Mouse (Mus musculus) hindbrain, embryonic 11.5 days (tissue): ENCODE results near the gene Srrm3. TPM values are rescaled to one million over a fixed set of nuclear protein-coding genes. Genes with fewer than 3 reads are reported as not detected.

Experiments used
- ATAC-seq: fragments of 200-750 bp; cut with Nextera tagmentation; 2 replicates; pipeline ENCODE4 v1.8.0; 2017; ENCODE audit warnings: mild to moderate bottlenecking, moderate TSS enrichment, moderate library complexity; ENCODE audit not compliant: low FRiP score
- DNase-seq: peaks from one replicate; pipeline ENCODE4 v3.0.0-alpha.2; 2015; ENCODE audit warnings: low spot score
- H3K27ac ChIP-seq: fragments of 300-500 bp; sonication (generic); 2 replicates; pipeline ENCODE4 v1.5.1; 2014; ENCODE audit warnings: mild to moderate bottlenecking, low read depth, low read length
- H3K27me3 ChIP-seq: fragments of 300-500 bp; sonication (generic); 2 replicates; pipeline ENCODE4 v1.6.1; 2014; ENCODE audit warnings: mild to moderate bottlenecking, low read length, moderate library complexity, mixed read lengths; ENCODE audit not compliant: control insufficient read depth, insufficient read depth
- H3K36me3 ChIP-seq: fragments of 300-500 bp; sonication (generic); 2 replicates; pipeline ENCODE4 v1.6.1; 2014; ENCODE audit warnings: mild to moderate bottlenecking, low read length, moderate library complexity, mixed read lengths; ENCODE audit not compliant: control insufficient read depth, insufficient read depth
- H3K4me1 ChIP-seq: fragments of 300-500 bp; sonication (generic); replicated peaks from 2 replicates; pipeline ENCODE4 v1.6.1; 2014; ENCODE audit warnings: low read length, mixed read lengths; ENCODE audit not compliant: control insufficient read depth, insufficient read depth
- H3K4me2 ChIP-seq: fragments of 300-500 bp; sonication (generic); replicated peaks from 2 replicates; pipeline ENCODE4 v1.6.1; 2014; ENCODE audit warnings: mild to moderate bottlenecking, low read depth, low read length
- H3K4me3 ChIP-seq: fragments of 300-500 bp; sonication (generic); 2 replicates; pipeline ENCODE4 v1.5.1; 2014; ENCODE audit warnings: low read depth, low read length
- H3K9ac ChIP-seq: fragments of 300-500 bp; sonication (generic); 2 replicates; pipeline ENCODE4 v1.6.1; 2014; ENCODE audit warnings: low read depth, low read length
- H3K9me3 ChIP-seq: fragments of 300-500 bp; sonication (generic); 2 replicates; pipeline ENCODE4 v1.6.1; 2016; ENCODE audit warnings: low read length; ENCODE audit not compliant: control insufficient read depth
- WGBS: fragments of 180-500 bp; shearing (Covaris S2); extraction: QIAGEN DNeasy Blood & Tissue Kit; methylation state at CpG from one replicate; pipeline ENCODE4 v1.1.7; 2014; 5-methylcytosine and 5-hydroxymethylcytosine counted together
- polyA plus RNA-seq: library from polyadenylated mRNA; unstranded; fragments of >200 nt; fragmentation: Nextera tagmentation; extraction: Ambion mirVana; gene quantifications from 2 replicates; pipeline ENCODE4 v1.2.1, GENCODE M21; 2014

Gene Srrm3
- polyA plus RNA-seq, 1 experiment from 2014 or later, result 39.8 TPM

DNA sequence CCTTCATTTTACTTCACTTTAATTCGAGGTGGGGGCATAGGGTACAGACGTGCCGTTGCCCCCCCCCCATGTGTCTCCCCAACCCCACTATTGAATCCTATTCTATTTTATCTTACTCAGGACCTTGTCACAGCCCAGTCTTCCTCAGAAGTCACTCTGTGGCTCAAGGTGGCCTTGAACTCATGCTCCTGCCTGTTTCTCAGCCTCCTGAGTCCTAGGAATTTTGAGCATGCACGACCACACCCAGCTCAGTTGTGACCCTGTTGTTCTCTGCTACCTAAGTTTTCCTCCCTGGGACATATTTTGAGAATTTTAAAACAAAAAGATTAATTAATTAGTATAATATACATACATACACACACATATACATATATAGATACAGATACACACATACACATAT lies 3.0 kb upstream of the Srrm3 start:
- no peak overlapping the region for H3K4me2 ChIP-seq

DNA sequence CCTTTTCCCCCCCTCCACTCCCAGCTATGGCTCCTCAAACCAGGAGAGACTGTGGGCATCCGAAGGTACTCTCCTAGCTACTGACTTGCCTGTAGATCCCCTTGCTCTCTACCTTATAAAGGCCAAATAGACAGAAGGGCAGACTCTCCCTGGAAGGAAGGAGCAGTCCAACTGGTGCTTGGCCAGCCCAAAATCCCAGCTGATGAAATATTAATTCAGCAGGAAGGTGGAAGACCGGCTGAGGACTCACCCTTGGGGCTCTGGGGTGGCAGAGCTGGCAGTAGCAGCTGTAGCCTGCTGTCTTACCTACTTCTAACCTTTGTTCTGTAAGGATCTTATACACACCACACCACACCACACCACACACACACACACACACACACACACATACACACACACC lies 2.0 kb upstream of the Srrm3 start:
- ATAC-seq, result no peak
- no peaks in the 10 kb centered on the region for H3K27me3 ChIP-seq
- H3K9me3 ChIP-seq, result no peaks in the 10 kb centered on the region
- no peak overlapping the region for H3K4me2 ChIP-seq
- no peak overlapping the region for H3K27ac ChIP-seq
- 0 out of 2 replicates have a peak, but pooled peaks cover 4% of the 10 kb centered on the region for H3K4me1 ChIP-seq
- no peak overlapping the region for H3K4me3 ChIP-seq
- no peak for DNase-seq
- 69% methylated on average over 2 of the region's 2 CpGs for WGBS
- no peak overlapping the region for H3K9ac ChIP-seq
- H3K36me3 ChIP-seq, result no peaks in the 10 kb centered on the region

More for the DNA sequence above, 3.0 kb upstream of the Srrm3 start:
- 88% methylated on average over 4 of the region's 4 CpGs for WGBS
- Histone ChIP-seq H3K4me1 (0 out of 2 replicates have a peak, but pooled peaks cover 4% of the 10 kb centered on the region), H3K9me3 (no peaks in the 10 kb centered on the region), H3K27ac (no peak overlapping the region), H3K9ac (no peak overlapping the region), H3K4me3 (no peak overlapping the region), H3K27me3 (no peaks in the 10 kb centered on the region), H3K36me3 (no peaks in the 10 kb centered on the region)
- DNase-seq, result no peak
- ATAC-seq, result no peak

DNA sequence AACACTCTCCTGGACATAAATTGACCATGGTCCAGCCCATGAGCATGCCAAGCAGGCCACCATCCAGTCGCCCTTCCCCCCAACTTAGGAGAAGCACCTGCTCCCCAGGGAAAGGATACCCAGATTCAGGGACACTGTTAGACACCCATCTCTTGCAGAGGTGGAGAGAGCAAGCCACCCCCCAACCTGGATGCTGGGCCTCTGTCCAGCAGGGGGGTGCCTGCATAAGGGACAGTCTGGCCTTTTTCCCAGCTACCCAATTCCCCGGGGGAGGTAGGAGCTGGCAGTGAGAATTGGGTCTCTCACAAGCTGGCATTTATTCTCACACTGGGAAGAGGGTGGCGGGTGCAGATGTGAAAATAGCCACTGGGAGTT lies 560 bp downstream of the Srrm3 start:
- no peaks in the 10 kb centered on the region for H3K36me3 ChIP-seq
- peak overlapping the region; percentile 50 for H3K4me2 ChIP-seq
- ATAC-seq, result peak; percentile 57; the same call in 1 of the 2 replicates
- H3K4me3 ChIP-seq, result peak overlapping the region; percentile 45
- no peaks in the 10 kb centered on the region for H3K27me3 ChIP-seq
- no peak overlapping the region for H3K27ac ChIP-seq
- WGBS, result 48% methylated on average over 3 of the region's 3 CpGs
- no peak for DNase-seq
- no peaks in the 10 kb centered on the region for H3K9me3 ChIP-seq
- peak overlapping the region; percentile 65 for H3K9ac ChIP-seq
- no peaks in the 10 kb centered on the region for H3K4me1 ChIP-seq

GRCm38 (mm10) chr5:135812991-135813390 lies 6.3 kb downstream of the Srrm3 start:
- H3K27ac ChIP-seq, result no peak overlapping the region
- DNase-seq (no peak), ATAC-seq (no peak)
- 74% methylated on average over 5 of the region's 5 CpGs for WGBS
- no peak overlapping the region for H3K4me2 ChIP-seq
- no peaks in the 10 kb centered on the region for H3K36me3 ChIP-seq
- no peaks in the 10 kb centered on the region for H3K4me1 ChIP-seq
- H3K9ac ChIP-seq, result no peak overlapping the region
- H3K9me3 ChIP-seq, result no peaks in the 10 kb centered on the region
- no peaks in the 10 kb centered on the region for H3K27me3 ChIP-seq
- no peak overlapping the region for H3K4me3 ChIP-seq

DNA sequence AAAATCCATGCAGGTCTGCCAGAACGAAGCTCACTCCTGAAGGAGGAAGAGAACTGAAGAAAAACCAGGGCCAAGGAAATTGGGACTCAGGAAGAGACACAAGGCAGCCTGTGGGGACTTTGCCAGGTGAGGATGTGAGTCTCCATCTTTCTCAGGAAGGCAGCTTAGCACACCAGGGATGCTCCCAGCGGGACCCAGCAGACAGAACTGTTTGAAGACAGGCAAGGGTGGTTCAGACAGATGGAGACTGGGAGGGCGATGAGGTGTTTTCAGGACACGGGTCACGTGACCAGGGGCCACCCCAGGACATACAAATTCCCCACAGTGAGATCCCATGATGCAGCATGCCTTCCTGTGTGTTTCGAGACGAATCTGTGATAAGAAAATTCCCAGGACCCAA lies 11.8 kb downstream of the Srrm3 start:
- no peak for DNase-seq
- Histone ChIP-seq H3K4me2 (no peak overlapping the region), H3K9me3 (no peaks in the 10 kb centered on the region), H3K9ac (no peak overlapping the region), H3K36me3 (no peaks in the 10 kb centered on the region), H3K4me1 (no peaks in the 10 kb centered on the region; the same call in 1 of the 2 replicates), H3K27me3 (no peaks in the 10 kb centered on the region), H3K4me3 (no peak overlapping the region), H3K27ac (no peak overlapping the region)
- ATAC-seq, result no peak
- 50% methylated on average over 7 of the region's 7 CpGs for WGBS

DNA sequence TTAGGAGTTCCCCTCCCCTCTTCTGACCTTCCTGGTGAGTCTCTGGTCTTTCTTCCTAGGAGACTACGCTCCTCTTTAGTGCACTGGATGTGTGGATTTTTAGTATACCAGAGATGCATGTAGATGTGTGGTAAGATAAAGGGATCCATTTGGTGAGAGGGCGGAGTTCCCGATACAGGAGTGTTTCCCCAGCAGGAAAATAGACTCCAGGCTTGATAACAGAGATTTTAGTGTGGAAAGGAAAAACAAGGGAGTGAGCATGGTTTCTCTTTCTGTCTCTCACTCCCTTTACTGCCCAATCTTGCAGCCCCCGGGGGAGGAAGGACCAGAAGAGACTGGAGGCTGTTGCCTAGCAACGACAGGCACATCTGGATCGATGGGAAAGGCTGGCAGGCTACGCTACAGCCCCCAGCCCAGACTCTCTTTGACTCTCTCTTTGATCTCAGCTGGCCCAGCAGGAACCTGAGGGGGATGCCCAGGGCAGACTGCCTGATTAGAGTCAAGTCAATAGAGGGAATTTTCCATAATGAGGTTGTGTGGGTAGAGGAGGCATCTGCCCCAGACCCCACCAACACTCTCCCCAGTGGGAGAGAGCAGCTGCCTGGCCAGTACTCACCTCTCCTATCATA lies 15.7 kb downstream of the Srrm3 start:
- 13% methylated on average over 7 of the region's 7 CpGs for WGBS
- H3K9ac ChIP-seq, result no peak overlapping the region

GRCm38 (mm10) chr5:135824517-135824916 lies 17.8 kb downstream of the Srrm3 start:
- no peak for ATAC-seq
- H3K36me3 ChIP-seq, result no peaks in the 10 kb centered on the region
- no peak overlapping the region for H3K9ac ChIP-seq
- H3K9me3 ChIP-seq, result no peaks in the 10 kb centered on the region
- H3K27ac ChIP-seq, result no peak overlapping the region
- H3K4me2 ChIP-seq, result no peak overlapping the region
- 54% methylated on average over 3 of the region's 3 CpGs for WGBS
- DNase-seq, result no peak
- no peaks in the 10 kb centered on the region for H3K27me3 ChIP-seq
- no peak overlapping the region for H3K4me3 ChIP-seq
- H3K4me1 ChIP-seq, result no peaks in the 10 kb centered on the region; the same call in 1 of the 2 replicates

More for the DNA sequence above, 15.7 kb downstream of the Srrm3 start:
- Histone ChIP-seq H3K4me3 (no peak overlapping the region), H3K36me3 (no peaks in the 10 kb centered on the region), H3K4me2 (0 out of 2 replicates have a peak overlapping the region, but pooled peaks have one; percentile 14), H3K27me3 (no peaks in the 10 kb centered on the region), H3K9me3 (no peaks in the 10 kb centered on the region), H3K4me1 (no peaks in the 10 kb centered on the region; the same call in 1 of the 2 replicates), H3K27ac (peak overlapping the region; percentile 87)
- DNase-seq, result peak; percentile 62
- ATAC-seq, result peak; percentile 74

- H3K27me3 ChIP-seq, result no peaks in the 10 kb centered on the region
- no peaks in the 10 kb centered on the region for H3K36me3 ChIP-seq
- no peak overlapping the region for H3K4me2 ChIP-seq
- no peaks in the 10 kb centered on the region; the same call in 1 of the 2 replicates for H3K4me1 ChIP-seq
- ATAC-seq (no peak), DNase-seq (no peak)
- H3K9ac ChIP-seq, result no peak overlapping the region
- H3K27ac ChIP-seq, result peak overlapping the region; percentile 70
- H3K4me3 ChIP-seq, result no peak overlapping the region
- no peaks in the 10 kb centered on the region for H3K9me3 ChIP-seq
- WGBS, result 41% methylated on average over 6 of the region's 6 CpGs
Measured at GRCm38 (mm10) chr5:135826225-135826624, 19.5 kb downstream of the Srrm3 start.

GRCm38 (mm10) chr5:135829381-135829780 lies 22.7 kb downstream of the Srrm3 start:
- WGBS, result 87% methylated on average over 8 of the region's 8 CpGs
- H3K27me3 ChIP-seq, result no peaks in the 10 kb centered on the region; the same call in 1 of the 2 replicates
- ATAC-seq (no peak), DNase-seq (no peak)
- no peaks in the 10 kb centered on the region for H3K36me3 ChIP-seq
- H3K4me3 ChIP-seq, result no peak overlapping the region
- no peaks in the 10 kb centered on the region for H3K9me3 ChIP-seq
- H3K27ac ChIP-seq, result no peak overlapping the region
- no peak overlapping the region for H3K4me2 ChIP-seq
- no peak overlapping the region for H3K9ac ChIP-seq
- H3K4me1 ChIP-seq, result no peaks in the 10 kb centered on the region; the same call in 1 of the 2 replicates
